Mouse (Mus musculus) liver, adult 10 weeks (tissue): ENCODE results near the gene Pgbd5. TPM values are rescaled to one million over a fixed set of nuclear protein-coding genes. Genes with fewer than 3 reads are reported as not detected.

ENCODE experiments used
- polyA plus RNA-seq: library from polyadenylated mRNA; stranded (reverse); fragments of 350-450 nt; fragmentation: Illumina TruSeq; extraction: RNeasy Lipid Tissue Mini Kit (QIAGEN cat#74804); gene quantifications from one replicate; pipeline ENCODE4 v1.2.3, GENCODE M21; 2014; ENCODE audit warnings: low read depth, low replicate concordance

Gene Pgbd5
- not detected for polyA plus RNA-seq

DNA sequence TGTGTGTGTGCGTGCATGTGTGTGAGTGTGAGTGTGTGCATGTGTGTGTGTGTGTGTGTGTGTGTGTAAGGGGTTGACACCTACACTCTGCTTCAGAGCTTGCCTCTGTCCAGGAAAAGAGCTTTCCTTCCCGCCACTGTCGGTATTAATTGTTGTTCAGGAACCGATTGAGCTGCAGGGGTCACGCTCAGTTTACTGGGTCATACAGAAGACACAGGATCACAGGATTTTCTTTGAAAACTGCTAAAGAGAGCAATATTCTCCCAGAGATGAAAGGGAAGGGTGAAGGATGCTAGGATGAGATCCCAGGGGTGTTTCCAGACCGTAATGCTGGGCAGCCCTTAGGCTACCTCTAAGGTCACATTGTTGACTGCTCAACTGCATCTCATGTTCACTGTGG is at the start of gene Pgbd5:
TSS of gene Pgbd5 (minus strand) at position 101 of the 400 bp plus-strand sequence.

Other genes with a start within 250 kb of the Pgbd5 start
- gene Galnt2, start 208.3 kb downstream of the Pgbd5 start, polyA plus RNA-seq, result 8.8 TPM
- gene Cog2, start 81.1 kb upstream of the Pgbd5 start, polyA plus RNA-seq, result 6.7 TPM
- 76.2 TPM for gene Agt, start 130.0 kb upstream of the Pgbd5 start, polyA plus RNA-seq
- not detected for gene Capn9, start 136.5 kb upstream of the Pgbd5 start, polyA plus RNA-seq
- 4.1 TPM for gene 2310022B05Rik, start 223.7 kb upstream of the Pgbd5 start, polyA plus RNA-seq